Mouse (Mus musculus): ENCODE results near the gene Tprg. TPM values are rescaled to one million over a fixed set of nuclear protein-coding genes. Genes with fewer than 3 reads are reported as not detected.

The Tprg gene
- polyA plus RNA-seq, 1 experiment from 2014 or later: not detected

- Histone ChIP-seq H3K4me1 (ENCODE audit: control insufficient read depth, insufficient read depth, low read length) (no peaks in the 10 kb centered on the region), H3K36me3 (ENCODE audit: control insufficient read depth, insufficient read depth, low read length) (no peaks in the 10 kb centered on the region), H3K27me3 (replicated peaks; ENCODE audit: control insufficient read depth, insufficient read depth, low read length) (no peaks in the 10 kb centered on the region), H3K4me2 (ENCODE audit: low read length) (no peak overlapping the region), H3K4me3 (ENCODE audit: low read depth, low read length) (no peak overlapping the region), H3K9ac (ENCODE audit: low read length) (no peak overlapping the region), H3K27ac (ENCODE audit: low read depth, low read length) (no peak overlapping the region), H3K9me3 (replicated peaks; ENCODE audit: control insufficient read depth, low read length) (no peaks in the 10 kb centered on the region)
- DNase-seq (ENCODE audit: low spot score) (peak; percentile 51), ATAC-seq (peak; percentile 48; the same call in 1 of the 2 replicates)
- 50% methylated on average over 1 of the region's 1 CpGs for WGBS
These were observed 11.6 kb downstream of the Tprg start for GRCm38 (mm10) chr16:25298204-25298603.

GRCm38 (mm10) chr16:25302616-25303015 is 16.0 kb downstream of the Tprg start:
- no peak for ATAC-seq
- WGBS: 94% methylated on average over 4 of the region's 4 CpGs
- no peak overlapping the region for H3K4me2 ChIP-seq (ENCODE audit: low read length)

GRCm38 (mm10) chr16:25314006-25314405 is 27.4 kb downstream of the Tprg start:
- Histone ChIP-seq H3K27ac (ENCODE audit: low read depth, low read length) (no peak overlapping the region), H3K4me1 (ENCODE audit: control insufficient read depth, insufficient read depth, low read length) (no peaks in the 10 kb centered on the region), H3K9ac (ENCODE audit: low read length) (no peak overlapping the region), H3K36me3 (ENCODE audit: control insufficient read depth, insufficient read depth, low read length) (no peaks in the 10 kb centered on the region), H3K27me3 (replicated peaks; ENCODE audit: control insufficient read depth, insufficient read depth, low read length) (no peaks in the 10 kb centered on the region), H3K4me2 (ENCODE audit: low read length) (no peak overlapping the region), H3K9me3 (replicated peaks; ENCODE audit: control insufficient read depth, low read length) (no peaks in the 10 kb centered on the region), H3K4me3 (ENCODE audit: low read depth, low read length) (no peak overlapping the region)
- WGBS: 65% methylated on average over 5 of the region's 5 CpGs
- DNase-seq (ENCODE audit: low spot score) (peak; percentile 65), ATAC-seq (peak; percentile 46; the same call in 1 of the 2 replicates)

More at GRCm38 (mm10) chr16:25302616-25303015, 16.0 kb downstream of the Tprg start:
- no peak for DNase-seq (ENCODE audit: low spot score)
- H3K4me1 ChIP-seq (ENCODE audit: control insufficient read depth, insufficient read depth, low read length): no peaks in the 10 kb centered on the region
- H3K27ac ChIP-seq (ENCODE audit: low read depth, low read length): no peak overlapping the region
- H3K36me3 ChIP-seq (ENCODE audit: control insufficient read depth, insufficient read depth, low read length): no peaks in the 10 kb centered on the region
- no peak overlapping the region for H3K9ac ChIP-seq (ENCODE audit: low read length)
- H3K27me3 ChIP-seq (replicated peaks; ENCODE audit: control insufficient read depth, insufficient read depth, low read length): no peaks in the 10 kb centered on the region
- no peak overlapping the region for H3K4me3 ChIP-seq (ENCODE audit: low read depth, low read length)
- H3K9me3 ChIP-seq (replicated peaks; ENCODE audit: control insufficient read depth, low read length): no peaks in the 10 kb centered on the region

- Histone ChIP-seq H3K36me3 (ENCODE audit: control insufficient read depth, insufficient read depth, low read length) (no peaks in the 10 kb centered on the region), H3K9ac (ENCODE audit: low read length) (no peak overlapping the region), H3K27ac (ENCODE audit: low read depth, low read length) (no peak overlapping the region), H3K9me3 (replicated peaks; ENCODE audit: control insufficient read depth, low read length) (no peaks in the 10 kb centered on the region), H3K27me3 (replicated peaks; ENCODE audit: control insufficient read depth, insufficient read depth, low read length) (no peaks in the 10 kb centered on the region), H3K4me2 (ENCODE audit: low read length) (no peak overlapping the region), H3K4me1 (ENCODE audit: control insufficient read depth, insufficient read depth, low read length) (no peaks in the 10 kb centered on the region), H3K4me3 (ENCODE audit: low read depth, low read length) (no peak overlapping the region)
- WGBS: 84% methylated on average over 3 of the region's 3 CpGs
- DNase-seq (ENCODE audit: low spot score) (no peak), ATAC-seq (no peak)
These were observed 28.5 kb downstream of the Tprg start for GRCm38 (mm10) chr16:25315090-25315489.

GRCm38 (mm10) chr16:25325631-25326238 is 39.1 kb downstream of the Tprg start:
- DNase-seq (ENCODE audit: low spot score): no peak
- H3K36me3 ChIP-seq (ENCODE audit: control insufficient read depth, insufficient read depth, low read length): no peaks in the 10 kb centered on the region
- H3K4me1 ChIP-seq (ENCODE audit: control insufficient read depth, insufficient read depth, low read length): no peaks in the 10 kb centered on the region
- H3K27me3 ChIP-seq (replicated peaks; ENCODE audit: control insufficient read depth, insufficient read depth, low read length): no peaks in the 10 kb centered on the region
- no peak overlapping the region for H3K9ac ChIP-seq (ENCODE audit: low read length)
- H3K4me2 ChIP-seq (ENCODE audit: low read length): no peak overlapping the region
- H3K9me3 ChIP-seq (replicated peaks; ENCODE audit: control insufficient read depth, low read length): no peaks in the 10 kb centered on the region
- no peak for ATAC-seq
- 82% methylated on average over 2 of the region's 2 CpGs for WGBS
- no peak overlapping the region for H3K27ac ChIP-seq (ENCODE audit: low read depth, low read length)
- H3K4me3 ChIP-seq (ENCODE audit: low read depth, low read length): no peak overlapping the region

DNA sequence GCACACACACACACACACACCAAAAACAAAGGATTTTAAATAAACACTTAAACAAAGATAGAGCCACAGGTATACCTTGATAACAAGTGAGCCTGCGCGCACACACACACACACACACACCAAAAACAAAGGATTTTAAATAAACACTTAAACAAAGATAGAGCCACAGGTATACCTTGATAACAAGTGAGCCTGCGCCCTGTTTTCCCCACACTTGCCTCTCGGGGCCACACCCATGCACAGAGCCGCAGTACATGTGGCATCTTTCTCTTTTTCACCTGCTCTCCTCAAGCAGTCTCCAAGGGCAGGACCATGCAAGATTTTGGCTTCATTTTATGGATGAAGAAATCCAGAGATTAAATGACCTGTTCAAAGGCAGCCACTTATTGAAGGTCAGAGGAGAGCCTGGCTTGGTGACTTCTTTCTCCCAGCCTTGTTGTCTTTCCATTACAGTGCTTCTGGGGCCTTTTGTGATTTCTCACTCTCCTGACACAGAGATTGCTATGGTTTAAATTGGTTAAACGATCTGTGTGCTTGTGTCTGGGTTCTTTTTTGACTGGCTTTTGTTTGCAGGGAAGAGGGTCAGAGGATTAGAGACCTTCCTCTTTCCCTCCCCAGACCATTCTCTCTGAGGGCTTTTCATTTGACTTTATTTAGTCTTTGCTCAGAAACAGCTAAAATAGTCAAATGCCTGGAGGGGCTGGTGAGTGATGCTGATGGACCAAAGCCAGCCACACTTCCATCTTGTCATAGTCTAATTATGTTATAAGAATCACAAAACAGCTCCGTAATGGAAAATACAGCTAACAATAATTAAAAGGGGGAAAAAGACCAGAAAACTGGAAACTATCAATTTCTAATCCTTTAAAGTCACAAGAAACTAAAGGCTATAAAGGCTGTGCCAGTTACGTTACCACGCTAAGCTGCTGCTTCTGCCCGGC is 46.9 kb downstream of the Tprg start:
- no peaks in the 10 kb centered on the region for H3K36me3 ChIP-seq (ENCODE audit: control insufficient read depth, insufficient read depth, low read length)
- no peaks in the 10 kb centered on the region for H3K9me3 ChIP-seq (replicated peaks; ENCODE audit: control insufficient read depth, low read length)
- ATAC-seq: no peak
- WGBS: 51% methylated on average over 10 of the region's 10 CpGs
- H3K9ac ChIP-seq (ENCODE audit: low read length): no peak overlapping the region
- H3K27me3 ChIP-seq (replicated peaks; ENCODE audit: control insufficient read depth, insufficient read depth, low read length): no peaks in the 10 kb centered on the region
- no peak for DNase-seq (ENCODE audit: low spot score)
- no peak overlapping the region for H3K4me3 ChIP-seq (ENCODE audit: low read depth, low read length)
- no peak overlapping the region for H3K27ac ChIP-seq (ENCODE audit: low read depth, low read length)
- H3K4me1 ChIP-seq (ENCODE audit: control insufficient read depth, insufficient read depth, low read length): no peaks in the 10 kb centered on the region
- no peak overlapping the region for H3K4me2 ChIP-seq (ENCODE audit: low read length)

DNA sequence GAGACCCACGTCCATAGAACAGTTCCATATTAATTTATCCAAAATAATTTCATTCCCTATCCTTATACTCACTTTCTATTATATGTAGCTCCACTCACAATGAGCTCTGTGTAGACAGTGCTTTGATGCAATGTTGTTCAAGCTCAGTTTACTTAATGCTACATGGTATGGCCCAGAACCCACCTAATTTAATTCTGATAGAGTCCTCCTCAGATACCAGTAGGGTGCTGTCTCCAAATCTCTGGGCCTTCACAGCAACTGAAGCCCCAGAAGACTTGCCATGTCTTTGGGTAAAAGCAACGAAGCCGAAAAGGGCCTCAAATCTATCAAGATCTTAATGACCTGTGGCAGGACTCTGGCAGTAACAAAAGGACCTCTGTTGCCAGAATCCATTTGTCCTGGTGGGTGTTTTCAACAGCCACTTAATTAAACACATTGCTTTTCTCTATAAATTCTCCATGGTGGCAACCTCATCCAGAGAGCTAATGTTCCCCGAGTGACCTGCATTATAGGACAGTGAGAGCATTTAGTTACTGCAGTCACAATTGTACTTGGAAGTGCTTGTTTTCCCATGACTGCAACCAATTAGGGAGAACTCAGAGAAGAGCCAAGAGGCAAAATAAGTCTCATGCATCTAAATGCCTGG is 48.6 kb downstream of the Tprg start:
- Histone ChIP-seq H3K4me3 (ENCODE audit: low read depth, low read length) (no peak overlapping the region), H3K4me2 (ENCODE audit: low read length) (no peak overlapping the region), H3K4me1 (ENCODE audit: control insufficient read depth, insufficient read depth, low read length) (no peaks in the 10 kb centered on the region), H3K27me3 (replicated peaks; ENCODE audit: control insufficient read depth, insufficient read depth, low read length) (no peaks in the 10 kb centered on the region), H3K9ac (ENCODE audit: low read length) (no peak overlapping the region), H3K36me3 (ENCODE audit: control insufficient read depth, insufficient read depth, low read length) (no peaks in the 10 kb centered on the region), H3K9me3 (replicated peaks; ENCODE audit: control insufficient read depth, low read length) (no peaks in the 10 kb centered on the region), H3K27ac (ENCODE audit: low read depth, low read length) (no peak overlapping the region)
- no peak for ATAC-seq
- 19% methylated on average over 4 of the region's 4 CpGs for WGBS
- no peak for DNase-seq (ENCODE audit: low spot score)

DNA sequence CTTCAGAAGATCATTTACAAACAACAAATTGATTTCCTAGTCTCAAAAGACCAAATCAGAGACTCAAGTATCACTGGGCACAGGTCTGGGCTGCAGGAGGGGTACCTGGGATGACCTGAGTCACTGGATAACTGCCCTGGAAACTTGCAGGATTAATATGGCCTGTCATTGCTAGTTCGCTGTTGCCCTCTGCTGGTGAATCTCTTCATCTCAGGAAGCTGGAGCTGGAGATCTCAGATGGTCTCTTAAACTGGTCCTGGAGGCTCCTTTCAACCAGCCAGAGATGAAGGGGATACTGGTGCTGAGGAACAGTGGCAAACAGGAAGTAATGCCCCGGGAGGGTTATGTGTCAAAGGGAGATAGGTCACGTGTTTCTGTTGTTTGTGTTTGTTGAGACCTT is 63.0 kb downstream of the Tprg start:
- 8% methylated on average over 3 of the region's 3 CpGs for WGBS
- Histone ChIP-seq H3K9me3 (replicated peaks; ENCODE audit: control insufficient read depth, low read length) (no peaks in the 10 kb centered on the region), H3K27me3 (replicated peaks; ENCODE audit: control insufficient read depth, insufficient read depth, low read length) (no peaks in the 10 kb centered on the region), H3K9ac (ENCODE audit: low read length) (no peak overlapping the region), H3K4me1 (ENCODE audit: control insufficient read depth, insufficient read depth, low read length) (no peaks in the 10 kb centered on the region), H3K27ac (ENCODE audit: low read depth, low read length) (no peak overlapping the region), H3K4me3 (ENCODE audit: low read depth, low read length) (no peak overlapping the region), H3K36me3 (ENCODE audit: control insufficient read depth, insufficient read depth, low read length) (no peaks in the 10 kb centered on the region), H3K4me2 (ENCODE audit: low read length) (no peak overlapping the region)
- ATAC-seq (peak; percentile 68), DNase-seq (ENCODE audit: low spot score) (peak; percentile 86)

All from forebrain, embryonic 14.5 days (tissue).